Mouse (Mus musculus): ENCODE data around the gene Gm10959.
"Not testable (repeated sequence)": the region's sequence is repeated elsewhere in the genome, so short reads cannot be mapped to it uniquely, and the experiment has no call there.

Gene Gm10959

GRCm38 (mm10) chr3:122919260-122919659, at the start of gene Gm10959:
Gene Gm10959, minus strand, starts transcription at chr3:122919360.
- DNase-seq (ENCODE audit: low read depth, low spot score): no peak

- DNase-seq (ENCODE audit: low read depth, low spot score): no peak
These were observed 49.2 kb upstream of the Gm10959 start for GRCm38 (mm10) chr3:122968391-122968790.

- no peak for DNase-seq (ENCODE audit: low read depth, low spot score)
These were observed 45.1 kb upstream of the Gm10959 start for GRCm38 (mm10) chr3:122964301-122964700.

- DNase-seq (ENCODE audit: low read depth, low spot score): no peak
These were observed 31.0 kb upstream of the Gm10959 start for GRCm38 (mm10) chr3:122950129-122950528.

- peak; percentile 89 for DNase-seq (ENCODE audit: low read depth, low spot score)
These were observed 24.3 kb upstream of the Gm10959 start for GRCm38 (mm10) chr3:122943387-122943890.

- DNase-seq (ENCODE audit: low read depth, low spot score): peak; percentile 87
These were observed 20.1 kb upstream of the Gm10959 start for GRCm38 (mm10) chr3:122939215-122939614.

- not testable (repeated sequence) for DNase-seq (ENCODE audit: low read depth, low spot score)
These were observed 18.0 kb upstream of the Gm10959 start for GRCm38 (mm10) chr3:122937176-122937575.

GRCm38 (mm10) chr3:122932466-122932865, 13.3 kb upstream of the Gm10959 start:
- DNase-seq (ENCODE audit: low read depth, low spot score): no peak

- DNase-seq (ENCODE audit: low read depth, low spot score): no peak
These were observed 10.6 kb upstream of the Gm10959 start for GRCm38 (mm10) chr3:122929723-122930122.

GRCm38 (mm10) chr3:122924009-122924914, 5.1 kb upstream of the Gm10959 start, which contains the start of gene 1810037I17Rik:
Gene 1810037I17Rik, plus strand, starts transcription at chr3:122924203.
- DNase-seq (ENCODE audit: low read depth, low spot score): peak; percentile 95

GRCm38 (mm10) chr3:122923147-122923546, 4.0 kb upstream of the Gm10959 start:
- no peak for DNase-seq (ENCODE audit: low read depth, low spot score)

GRCm38 (mm10) chr3:122921676-122922527, 2.7 kb upstream of the Gm10959 start:
- no peak for DNase-seq (ENCODE audit: low read depth, low spot score)

GRCm38 (mm10) chr3:122920572-122921435, 1.6 kb upstream of the Gm10959 start:
- DNase-seq (ENCODE audit: low read depth, low spot score): peak; percentile 36

- DNase-seq (ENCODE audit: low read depth, low spot score): no peak
These were observed 488 bp downstream of the Gm10959 start for GRCm38 (mm10) chr3:122918672-122919071.

GRCm38 (mm10) chr3:122916191-122916680, 2.9 kb downstream of the Gm10959 start:
- no peak for DNase-seq (ENCODE audit: low read depth, low spot score)

- no peak for DNase-seq (ENCODE audit: low read depth, low spot score)
These were observed 3.7 kb downstream of the Gm10959 start for GRCm38 (mm10) chr3:122915493-122915892.

- no peak for DNase-seq (ENCODE audit: low read depth, low spot score)
These were observed 11.3 kb downstream of the Gm10959 start for GRCm38 (mm10) chr3:122907841-122908240.

- peak; percentile 82 for DNase-seq (ENCODE audit: low read depth, low spot score)
These were observed 15.3 kb downstream of the Gm10959 start for GRCm38 (mm10) chr3:122903746-122904433.

- peak; percentile 27 for DNase-seq (ENCODE audit: low read depth, low spot score)
These were observed 20.9 kb downstream of the Gm10959 start for GRCm38 (mm10) chr3:122898254-122898653.

GRCm38 (mm10) chr3:122895189-122895731, 23.9 kb downstream of the Gm10959 start:
- DNase-seq (ENCODE audit: low read depth, low spot score): no peak
